Mouse (Mus musculus): ENCODE measurements around the gene Fam131c.

Fam131c gene

GRCm38 (mm10) chr4:141367997-141368791, at the start of gene Fam131c:
Fam131c (plus strand) TSS chr4:141368220.
- no peak for DNase-seq (ENCODE audit: low read depth, low spot score)

GRCm38 (mm10) chr4:141322526-141322925, 45.5 kb upstream of the Fam131c start:
- DNase-seq (ENCODE audit: low read depth, low spot score): peak; percentile 75

GRCm38 (mm10) chr4:141324771-141325191, 43.2 kb upstream of the Fam131c start:
- no peak for DNase-seq (ENCODE audit: low read depth, low spot score)

- DNase-seq (ENCODE audit: low read depth, low spot score): no peak
Measured at GRCm38 (mm10) chr4:141325636-141326035, 42.4 kb upstream of the Fam131c start.

DNA sequence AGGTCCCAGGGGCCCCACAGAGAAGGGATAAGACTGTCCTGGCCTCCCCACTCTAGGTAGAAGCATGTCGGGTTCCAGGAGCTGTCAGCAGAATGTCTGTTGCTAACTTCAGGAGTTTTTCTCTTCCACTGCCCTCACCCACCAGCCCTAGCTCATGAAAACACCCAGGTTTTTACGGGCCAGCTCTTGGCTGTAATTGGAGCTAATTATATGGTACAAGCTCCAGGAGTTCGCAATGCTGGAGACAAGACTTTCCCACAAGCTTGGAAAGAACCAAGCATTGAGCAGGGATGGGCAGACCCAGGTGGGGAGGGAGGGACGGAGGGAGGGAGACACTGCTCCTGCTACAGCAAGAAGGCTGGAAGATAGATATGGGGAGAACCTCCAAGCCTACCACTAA, 40.9 kb upstream of the Fam131c start:
- DNase-seq (ENCODE audit: low read depth, low spot score): no peak

GRCm38 (mm10) chr4:141328742-141329141, 39.3 kb upstream of the Fam131c start:
- peak; percentile 58 for DNase-seq (ENCODE audit: low read depth, low spot score)

DNA sequence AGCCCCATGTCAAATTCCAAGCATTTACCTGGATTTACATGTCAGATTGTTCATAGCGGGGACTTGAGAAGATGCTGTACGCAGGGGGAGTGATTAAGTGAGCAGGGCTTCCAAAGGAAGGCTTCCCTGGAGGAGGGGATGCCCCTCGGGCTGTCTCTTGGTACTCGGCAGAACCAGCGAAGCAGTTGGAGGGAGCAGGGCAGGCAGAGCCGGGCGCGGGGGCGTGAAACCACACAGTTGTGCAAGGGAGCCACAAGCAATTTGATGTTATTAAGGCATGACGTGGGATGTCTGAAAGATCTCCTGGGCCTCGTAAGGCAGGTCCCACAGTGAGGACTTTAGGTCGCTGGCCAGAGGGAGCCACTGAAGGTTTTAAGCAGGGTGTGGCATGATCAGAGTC, 38.1 kb upstream of the Fam131c start:
- no peak for DNase-seq (ENCODE audit: low read depth, low spot score)

GRCm38 (mm10) chr4:141331446-141331845, 36.6 kb upstream of the Fam131c start:
- no peak for DNase-seq (ENCODE audit: low read depth, low spot score)

- no peak for DNase-seq (ENCODE audit: low read depth, low spot score)
Measured at GRCm38 (mm10) chr4:141332258-141332657, 35.8 kb upstream of the Fam131c start.

DNA sequence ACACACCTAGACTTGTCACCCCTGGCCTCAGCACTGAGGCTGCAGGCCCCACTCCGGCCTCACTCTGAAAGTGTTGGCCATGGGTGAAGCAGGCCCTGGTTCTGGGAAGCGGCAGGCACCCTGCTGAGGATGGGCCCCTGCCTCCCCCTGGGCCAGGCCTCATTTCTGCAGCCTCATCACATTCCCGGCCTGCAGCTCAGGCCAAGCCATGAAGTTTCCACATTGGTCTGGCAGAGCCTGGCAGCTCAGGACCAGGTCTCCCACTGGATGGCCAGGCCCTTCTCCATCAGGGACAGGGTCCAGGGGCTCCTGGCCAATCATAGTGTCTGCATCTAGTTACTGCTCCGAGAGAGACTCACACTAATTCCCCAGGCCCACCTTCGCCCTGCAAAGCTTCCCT, 33.3 kb upstream of the Fam131c start:
- DNase-seq (ENCODE audit: low read depth, low spot score): no peak

- DNase-seq (ENCODE audit: low read depth, low spot score): no peak
Measured at GRCm38 (mm10) chr4:141335263-141335796, 32.7 kb upstream of the Fam131c start.

DNA sequence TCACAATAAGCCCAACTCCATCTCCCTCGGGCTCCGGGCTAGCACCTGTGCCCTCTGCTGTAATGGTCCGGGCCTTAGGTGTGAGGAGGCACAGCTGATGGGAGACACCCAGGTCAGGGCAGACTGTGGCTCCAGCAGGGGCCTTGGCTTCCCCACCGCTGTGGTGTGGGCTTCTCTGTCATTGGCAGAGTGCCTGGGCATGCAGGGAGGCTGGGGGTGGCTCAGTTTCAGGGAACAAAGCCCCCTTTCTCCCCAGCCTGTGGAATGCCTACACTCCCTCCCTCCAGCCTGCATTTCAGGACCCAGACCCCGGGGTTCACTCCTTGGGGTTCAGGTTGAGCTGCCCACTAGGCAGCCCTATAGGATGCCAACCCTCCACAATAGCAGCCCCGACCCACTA, 31.8 kb upstream of the Fam131c start:
- no peak for DNase-seq (ENCODE audit: low read depth, low spot score)

GRCm38 (mm10) chr4:141337986-141338385, 30.0 kb upstream of the Fam131c start:
- DNase-seq (ENCODE audit: low read depth, low spot score): peak; percentile 94

DNA sequence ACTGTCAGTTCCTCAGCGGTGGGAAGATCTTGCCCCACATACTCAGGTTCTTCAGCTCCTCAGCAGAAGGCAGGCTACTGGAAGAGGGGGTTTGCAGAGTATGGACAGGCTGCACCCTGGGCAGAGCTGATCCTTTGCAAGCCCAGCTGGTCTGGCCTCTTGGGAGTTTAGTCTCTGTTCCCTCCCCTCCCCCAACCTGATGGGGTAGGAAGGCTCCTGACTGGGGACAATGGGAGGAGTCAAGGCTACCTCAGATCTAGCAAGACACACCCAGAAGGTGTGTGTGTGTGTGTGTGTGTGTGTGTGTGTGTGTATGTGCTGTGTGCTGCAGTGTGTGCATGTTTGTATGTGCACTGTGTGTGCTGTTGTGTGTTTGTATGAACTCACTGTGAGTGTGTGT, 29.2 kb upstream of the Fam131c start:
- peak; percentile 90 for DNase-seq (ENCODE audit: low read depth, low spot score)

DNA sequence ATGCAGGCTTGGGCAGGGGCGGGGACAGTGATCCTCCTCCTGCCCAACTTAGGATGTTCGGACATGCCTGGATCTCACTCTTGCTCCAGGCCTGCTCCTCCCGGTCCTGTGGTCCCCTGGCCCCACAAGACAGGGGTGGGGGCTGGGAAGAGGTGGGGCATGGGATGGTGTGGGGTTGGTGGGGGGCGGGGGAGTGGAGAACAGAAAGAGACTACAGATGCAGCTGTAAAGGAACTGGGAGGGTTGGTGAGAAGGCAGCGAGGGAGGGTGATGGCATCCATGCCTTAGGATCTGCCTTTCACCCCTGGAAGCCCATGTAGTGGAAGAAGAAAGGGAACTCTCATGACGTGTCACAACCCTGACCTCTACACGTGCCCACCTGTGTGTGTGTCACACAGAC, 26.5 kb upstream of the Fam131c start:
- DNase-seq (ENCODE audit: low read depth, low spot score): peak; percentile 60

DNA sequence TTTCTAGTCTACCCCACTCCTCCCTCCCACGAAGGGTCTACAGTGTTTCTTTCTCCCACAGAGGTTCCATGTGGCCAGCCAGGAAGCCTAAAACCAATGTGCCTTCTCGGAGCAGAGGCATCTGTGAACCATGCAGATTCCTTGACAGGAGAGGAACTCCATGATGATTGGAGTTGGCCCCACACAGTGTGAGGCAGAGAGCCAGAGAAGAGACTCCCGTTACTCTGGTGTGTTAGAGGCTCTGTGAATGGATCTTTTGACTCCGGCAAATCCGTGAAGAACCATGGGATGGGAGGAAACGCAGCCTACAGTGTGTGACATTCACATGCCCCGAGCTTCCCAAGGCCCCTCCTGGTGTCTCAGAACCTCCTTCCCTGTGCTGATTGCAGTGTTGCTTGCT, 24.5 kb upstream of the Fam131c start:
- no peak for DNase-seq (ENCODE audit: low read depth, low spot score)

DNA sequence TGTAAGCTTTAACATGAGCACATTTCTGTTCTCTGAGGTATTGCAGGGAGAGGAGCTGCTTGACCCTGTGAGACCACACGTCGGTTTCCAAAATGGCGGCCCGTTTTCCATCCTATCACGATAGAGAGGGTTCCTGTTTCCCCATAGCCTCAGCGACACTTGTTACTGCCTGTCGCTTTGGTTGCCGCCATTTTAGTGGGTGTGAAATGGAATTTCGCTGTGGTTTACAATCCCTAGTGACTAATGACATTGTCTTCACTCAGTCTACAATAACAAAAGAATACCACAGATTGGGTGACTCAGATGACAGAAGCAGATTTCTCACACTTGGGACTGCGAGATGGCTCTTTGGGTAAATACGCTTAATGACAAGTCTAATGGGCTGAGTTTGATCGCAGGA, 22.8 kb upstream of the Fam131c start:
- no peak for DNase-seq (ENCODE audit: low read depth, low spot score)

- DNase-seq (ENCODE audit: low read depth, low spot score): no peak
Measured at GRCm38 (mm10) chr4:141347365-141347797, 20.6 kb upstream of the Fam131c start.

- no peak for DNase-seq (ENCODE audit: low read depth, low spot score)
Measured at GRCm38 (mm10) chr4:141348616-141349015, 19.4 kb upstream of the Fam131c start.

- no peak for DNase-seq (ENCODE audit: low read depth, low spot score)
Measured at GRCm38 (mm10) chr4:141350015-141350414, 18.0 kb upstream of the Fam131c start.

DNA sequence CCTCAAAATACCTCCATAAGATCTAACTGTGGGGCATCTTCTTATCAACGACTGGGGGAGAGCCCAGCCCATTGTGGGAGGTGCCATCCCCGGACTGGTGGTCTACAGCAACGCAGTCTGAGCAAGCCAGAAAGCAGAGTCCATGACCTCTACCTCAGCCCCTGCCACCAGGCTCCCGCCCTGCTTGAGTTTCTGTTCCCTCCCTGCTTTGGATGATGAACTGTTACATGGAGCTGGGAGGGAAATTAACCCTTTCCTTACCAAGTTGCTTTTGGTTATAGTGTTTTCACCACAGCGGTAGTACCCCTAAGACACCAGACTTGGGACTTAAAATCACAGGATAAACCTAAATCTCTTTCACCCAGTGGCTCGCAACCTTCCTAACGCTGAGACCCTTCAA, 16.0 kb upstream of the Fam131c start:
- no peak for DNase-seq (ENCODE audit: low read depth, low spot score)

GRCm38 (mm10) chr4:141352986-141353385, 15.0 kb upstream of the Fam131c start:
- DNase-seq (ENCODE audit: low read depth, low spot score): no peak

GRCm38 (mm10) chr4:141353868-141354267, 14.2 kb upstream of the Fam131c start:
- DNase-seq (ENCODE audit: low read depth, low spot score): peak; percentile 62

All from ES-CJ7 (cell line).